Mouse (Mus musculus): ENCODE measurements around the gene Akr1d1. TPM values are rescaled to one million over a fixed set of nuclear protein-coding genes. Genes with fewer than 3 reads are reported as not detected.

Gene Akr1d1
- polyA plus RNA-seq, 1 experiment from 2014 or later = not detected

DNA sequence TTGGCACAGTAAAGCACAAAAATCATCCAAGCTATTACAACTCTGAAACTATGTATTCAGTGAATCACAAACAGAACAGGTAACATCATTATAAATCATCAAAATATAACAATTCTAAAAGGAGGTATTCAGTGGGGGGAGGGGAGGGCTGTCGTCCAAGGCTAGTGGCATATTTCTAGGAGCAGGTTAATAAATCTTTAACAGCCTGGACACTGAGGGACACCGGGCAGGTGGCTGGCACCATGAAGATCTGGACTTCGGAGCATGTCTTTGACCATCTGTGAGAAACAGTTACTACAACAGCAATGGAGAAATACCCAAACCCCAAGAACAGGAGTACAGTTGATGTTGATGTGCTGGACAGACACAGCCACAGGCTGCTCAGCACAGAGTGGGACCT lies 11.2 kb downstream of the Akr1d1 start:
- ATAC-seq (replicated peaks; ENCODE audit: low FRiP score) (no peak), DNase-seq (ENCODE audit: low spot score) (no peak)
- H3K36me3 ChIP-seq (ENCODE audit: control insufficient read depth, insufficient read depth, low read length) = no peaks in the 10 kb centered on the region
- no peaks in the 10 kb centered on the region for H3K9me3 ChIP-seq (ENCODE audit: control insufficient read depth, low read length)
- H3K4me2 ChIP-seq (ENCODE audit: low read depth, low read length, severe bottlenecking) = no peak overlapping the region
- no peak overlapping the region for H3K9ac ChIP-seq (ENCODE audit: low read length)
- 91% methylated on average over 3 of the region's 3 CpGs for WGBS
- H3K27ac ChIP-seq (ENCODE audit: low read depth, low read length) = no peak overlapping the region
- no peaks in the 10 kb centered on the region for H3K27me3 ChIP-seq (ENCODE audit: control insufficient read depth, insufficient read depth, low read length)
- no peak overlapping the region for H3K4me3 ChIP-seq (ENCODE audit: low read depth, low read length)
- no peaks in the 10 kb centered on the region for H3K4me1 ChIP-seq (replicated peaks; ENCODE audit: control insufficient read depth, insufficient read depth, low read length)

DNA sequence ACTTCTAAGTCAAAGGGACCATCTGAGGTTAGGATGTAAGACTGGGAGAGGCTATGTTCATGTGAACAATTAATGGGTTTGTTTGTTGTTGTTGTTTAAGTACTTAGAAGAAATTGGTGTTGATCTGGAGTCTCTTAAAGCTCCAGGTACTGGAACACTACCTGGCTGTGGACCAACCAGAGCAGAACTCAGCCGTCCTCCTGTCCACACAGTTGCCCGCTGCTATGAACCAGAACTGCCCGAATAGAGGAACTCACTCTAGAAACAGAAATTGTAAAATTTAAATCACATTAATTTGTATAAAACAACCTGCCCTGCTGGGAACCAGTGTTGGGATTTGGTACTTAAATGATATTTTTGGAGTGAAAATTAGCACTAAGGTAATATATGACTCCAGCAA lies 12.2 kb downstream of the Akr1d1 start:
- H3K27me3 ChIP-seq (ENCODE audit: control insufficient read depth, insufficient read depth, low read length) = no peaks in the 10 kb centered on the region
- no peak overlapping the region for H3K9ac ChIP-seq (ENCODE audit: low read length)
- H3K4me2 ChIP-seq (ENCODE audit: low read depth, low read length, severe bottlenecking) = no peak overlapping the region
- DNase-seq (ENCODE audit: low spot score) (no peak), ATAC-seq (replicated peaks; ENCODE audit: low FRiP score) (no peak)
- H3K4me1 ChIP-seq (replicated peaks; ENCODE audit: control insufficient read depth, insufficient read depth, low read length) = no peaks in the 10 kb centered on the region
- H3K27ac ChIP-seq (ENCODE audit: low read depth, low read length) = no peak overlapping the region
- H3K9me3 ChIP-seq (ENCODE audit: control insufficient read depth, low read length) = no peaks in the 10 kb centered on the region
- 91% methylated on average over 3 of the region's 3 CpGs for WGBS
- no peaks in the 10 kb centered on the region for H3K36me3 ChIP-seq (ENCODE audit: control insufficient read depth, insufficient read depth, low read length)
- H3K4me3 ChIP-seq (ENCODE audit: low read depth, low read length) = no peak overlapping the region

DNA sequence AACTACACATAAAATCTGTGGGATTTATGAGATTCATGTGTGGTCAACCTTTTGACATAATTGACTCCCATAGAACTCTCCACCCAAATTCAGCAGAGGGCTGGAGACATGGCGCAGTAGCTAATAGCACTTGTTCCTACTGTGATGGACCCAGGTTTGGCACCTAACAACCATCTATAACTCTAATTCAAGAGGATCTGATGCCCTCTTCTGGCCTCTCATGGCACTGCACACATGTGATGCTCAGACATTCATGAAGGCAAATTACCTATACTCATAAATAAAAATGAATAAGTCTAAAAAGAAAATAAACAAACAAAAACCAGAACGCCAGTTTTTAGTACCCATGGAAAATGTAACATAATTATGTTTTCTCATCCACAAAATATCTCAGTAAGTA lies 22.8 kb downstream of the Akr1d1 start:
- H3K9ac ChIP-seq (ENCODE audit: low read length) = no peak overlapping the region
- H3K27me3 ChIP-seq (ENCODE audit: control insufficient read depth, insufficient read depth, low read length) = no peaks in the 10 kb centered on the region
- H3K9me3 ChIP-seq (ENCODE audit: control insufficient read depth, low read length) = no peaks in the 10 kb centered on the region
- H3K4me3 ChIP-seq (ENCODE audit: low read depth, low read length) = no peak overlapping the region
- H3K4me1 ChIP-seq (replicated peaks; ENCODE audit: control insufficient read depth, insufficient read depth, low read length) = no peaks in the 10 kb centered on the region
- ATAC-seq (replicated peaks; ENCODE audit: low FRiP score) (no peak), DNase-seq (ENCODE audit: low spot score) (no peak)
- H3K36me3 ChIP-seq (ENCODE audit: control insufficient read depth, insufficient read depth, low read length) = no peaks in the 10 kb centered on the region
- WGBS = 88% methylated on average over 2 of the region's 2 CpGs
- H3K27ac ChIP-seq (ENCODE audit: low read depth, low read length) = no peak overlapping the region
- H3K4me2 ChIP-seq (ENCODE audit: low read depth, low read length, severe bottlenecking) = no peak overlapping the region

DNA sequence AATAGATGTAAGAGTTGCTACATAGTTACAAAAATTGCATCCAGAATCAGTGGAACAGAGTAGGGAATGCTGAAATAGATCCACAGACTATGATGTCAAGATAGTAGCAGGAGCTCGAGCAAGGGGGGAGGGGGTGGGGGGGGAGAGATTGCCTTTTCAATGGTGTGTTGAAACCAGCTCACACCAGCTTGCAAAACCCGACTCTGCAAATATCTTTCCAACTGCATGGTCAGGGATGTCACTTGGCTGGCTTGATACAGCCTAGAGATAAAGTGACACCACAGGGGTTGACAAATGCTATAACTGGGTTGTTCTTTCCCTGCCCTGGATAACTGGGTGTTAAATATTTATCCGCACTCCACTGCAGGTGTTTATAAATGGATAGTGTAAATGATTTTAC lies 24.0 kb downstream of the Akr1d1 start:
- 78% methylated on average over 3 of the region's 3 CpGs for WGBS
- Histone ChIP-seq H3K36me3 (ENCODE audit: control insufficient read depth, insufficient read depth, low read length) (no peaks in the 10 kb centered on the region), H3K9ac (ENCODE audit: low read length) (no peak overlapping the region), H3K9me3 (ENCODE audit: control insufficient read depth, low read length) (no peaks in the 10 kb centered on the region), H3K4me1 (replicated peaks; ENCODE audit: control insufficient read depth, insufficient read depth, low read length) (no peaks in the 10 kb centered on the region), H3K27ac (ENCODE audit: low read depth, low read length) (no peak overlapping the region), H3K4me3 (ENCODE audit: low read depth, low read length) (no peak overlapping the region), H3K4me2 (ENCODE audit: low read depth, low read length, severe bottlenecking) (no peak overlapping the region), H3K27me3 (ENCODE audit: control insufficient read depth, insufficient read depth, low read length) (no peaks in the 10 kb centered on the region)
- ATAC-seq (replicated peaks; ENCODE audit: low FRiP score) (no peak), DNase-seq (ENCODE audit: low spot score) (no peak)

DNA sequence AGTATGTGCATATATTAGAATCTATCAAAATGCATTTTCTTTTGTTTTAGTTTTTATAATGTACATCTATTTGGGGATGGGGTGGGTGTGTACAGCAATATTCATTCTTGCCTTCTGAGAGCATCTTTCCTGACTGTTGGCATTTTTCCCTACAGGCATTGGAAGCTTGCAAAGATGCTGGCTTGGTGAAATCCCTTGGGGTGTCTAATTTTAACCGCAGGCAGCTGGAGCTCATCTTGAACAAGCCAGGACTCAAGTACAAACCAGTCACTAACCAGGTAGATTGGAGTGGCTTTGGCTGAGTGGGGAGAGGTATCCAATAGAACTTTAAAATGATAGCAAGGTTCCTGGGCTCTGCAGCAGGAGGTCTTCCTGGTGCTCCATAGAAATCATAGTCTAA lies 24.4 kb downstream of the Akr1d1 start:
- WGBS = 91% methylated on average over 1 of the region's 1 CpGs
- Histone ChIP-seq H3K27me3 (ENCODE audit: control insufficient read depth, insufficient read depth, low read length) (no peaks in the 10 kb centered on the region), H3K4me2 (ENCODE audit: low read depth, low read length, severe bottlenecking) (no peak overlapping the region), H3K27ac (ENCODE audit: low read depth, low read length) (no peak overlapping the region), H3K9me3 (ENCODE audit: control insufficient read depth, low read length) (no peaks in the 10 kb centered on the region), H3K36me3 (ENCODE audit: control insufficient read depth, insufficient read depth, low read length) (no peaks in the 10 kb centered on the region), H3K4me1 (replicated peaks; ENCODE audit: control insufficient read depth, insufficient read depth, low read length) (no peaks in the 10 kb centered on the region), H3K4me3 (ENCODE audit: low read depth, low read length) (no peak overlapping the region), H3K9ac (ENCODE audit: low read length) (no peak overlapping the region)
- no peak for ATAC-seq (replicated peaks; ENCODE audit: low FRiP score)
- no peak for DNase-seq (ENCODE audit: low spot score)

- H3K4me1 ChIP-seq (replicated peaks; ENCODE audit: control insufficient read depth, insufficient read depth, low read length) = no peaks in the 10 kb centered on the region
- H3K27ac ChIP-seq (ENCODE audit: low read depth, low read length) = no peak overlapping the region
- DNase-seq (ENCODE audit: low spot score) = no peak
- no peak overlapping the region for H3K4me2 ChIP-seq (ENCODE audit: low read depth, low read length, severe bottlenecking)
- no peak overlapping the region for H3K9ac ChIP-seq (ENCODE audit: low read length)
- no peaks in the 10 kb centered on the region for H3K36me3 ChIP-seq (ENCODE audit: control insufficient read depth, insufficient read depth, low read length)
- H3K27me3 ChIP-seq (ENCODE audit: control insufficient read depth, insufficient read depth, low read length) = no peaks in the 10 kb centered on the region
- ATAC-seq (replicated peaks; ENCODE audit: low FRiP score) = no peak
- WGBS = 88% methylated on average over 3 of the region's 3 CpGs
- no peaks in the 10 kb centered on the region for H3K9me3 ChIP-seq (ENCODE audit: control insufficient read depth, low read length)
- no peak overlapping the region for H3K4me3 ChIP-seq (ENCODE audit: low read depth, low read length)
Observed at GRCm38 (mm10) chr6:37563861-37564260, 33.9 kb downstream of the Akr1d1 start.

GRCm38 (mm10) chr6:37567363-37567762 lies 37.4 kb downstream of the Akr1d1 start:
- H3K27ac ChIP-seq (ENCODE audit: low read depth, low read length) = no peak overlapping the region
- H3K4me1 ChIP-seq (replicated peaks; ENCODE audit: control insufficient read depth, insufficient read depth, low read length) = no peaks in the 10 kb centered on the region
- ATAC-seq (replicated peaks; ENCODE audit: low FRiP score) (no peak), DNase-seq (ENCODE audit: low spot score) (no peak)
- no peak overlapping the region for H3K4me3 ChIP-seq (ENCODE audit: low read depth, low read length)
- no peak overlapping the region for H3K9ac ChIP-seq (ENCODE audit: low read length)
- 96% methylated on average over 1 of the region's 1 CpGs for WGBS
- no peaks in the 10 kb centered on the region for H3K36me3 ChIP-seq (ENCODE audit: control insufficient read depth, insufficient read depth, low read length)
- no peaks in the 10 kb centered on the region for H3K27me3 ChIP-seq (ENCODE audit: control insufficient read depth, insufficient read depth, low read length)
- no peak overlapping the region for H3K4me2 ChIP-seq (ENCODE audit: low read depth, low read length, severe bottlenecking)
- no peaks in the 10 kb centered on the region for H3K9me3 ChIP-seq (ENCODE audit: control insufficient read depth, low read length)

DNA sequence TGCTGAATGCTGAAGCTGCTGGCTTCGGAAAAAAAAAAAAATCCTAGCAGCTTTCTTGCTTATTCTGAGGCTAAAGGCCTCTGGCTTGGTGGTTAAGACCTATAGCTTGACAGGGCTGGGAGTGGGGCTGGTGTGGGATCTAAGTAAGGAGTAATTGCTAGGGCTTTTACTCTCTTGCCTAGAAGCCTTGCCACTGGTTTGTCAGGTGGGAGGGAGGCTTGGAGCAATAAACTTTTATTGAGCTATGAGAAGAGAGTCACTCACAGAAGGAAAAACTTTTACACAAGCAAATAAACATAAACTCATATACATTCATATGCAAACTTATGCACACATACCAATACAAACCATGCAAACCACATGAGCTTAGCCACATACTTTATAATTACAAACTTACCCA lies 42.0 kb downstream of the Akr1d1 start:
- no peak overlapping the region for H3K9ac ChIP-seq (ENCODE audit: low read length)
- no peaks in the 10 kb centered on the region for H3K27me3 ChIP-seq (ENCODE audit: control insufficient read depth, insufficient read depth, low read length)
- no peaks in the 10 kb centered on the region for H3K4me1 ChIP-seq (replicated peaks; ENCODE audit: control insufficient read depth, insufficient read depth, low read length)
- H3K36me3 ChIP-seq (ENCODE audit: control insufficient read depth, insufficient read depth, low read length) = no peaks in the 10 kb centered on the region
- ATAC-seq (replicated peaks; ENCODE audit: low FRiP score) (no peak), DNase-seq (ENCODE audit: low spot score) (no peak)
- H3K4me2 ChIP-seq (ENCODE audit: low read depth, low read length, severe bottlenecking) = no peak overlapping the region
- 74% methylated on average over 1 of the region's 1 CpGs for WGBS
- H3K9me3 ChIP-seq (ENCODE audit: control insufficient read depth, low read length) = no peaks in the 10 kb centered on the region
- H3K4me3 ChIP-seq (ENCODE audit: low read depth, low read length) = no peak overlapping the region
- no peak overlapping the region for H3K27ac ChIP-seq (ENCODE audit: low read depth, low read length)

DNA sequence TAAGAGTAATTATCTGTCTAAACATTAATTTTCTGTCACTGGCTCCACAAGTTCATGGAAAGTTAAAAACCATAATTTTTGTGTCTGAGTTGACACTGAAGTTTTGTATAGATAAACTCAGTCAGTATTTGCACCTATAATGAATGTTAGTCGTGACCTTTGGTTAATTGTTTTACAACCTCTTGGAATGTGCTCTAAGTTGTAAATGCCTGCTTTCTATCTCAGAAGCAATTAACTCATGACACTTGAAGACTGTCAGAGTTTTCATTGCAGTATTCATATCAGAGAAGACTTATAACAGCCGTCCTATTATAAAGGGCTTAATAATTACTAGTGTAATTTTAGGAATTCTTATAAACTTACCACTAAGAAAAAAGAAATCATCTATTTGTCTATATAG lies 43.0 kb downstream of the Akr1d1 start:
- Histone ChIP-seq H3K4me3 (ENCODE audit: low read depth, low read length) (no peak overlapping the region), H3K4me2 (ENCODE audit: low read depth, low read length, severe bottlenecking) (no peak overlapping the region), H3K9me3 (ENCODE audit: control insufficient read depth, low read length) (no peaks in the 10 kb centered on the region), H3K27ac (ENCODE audit: low read depth, low read length) (no peak overlapping the region), H3K9ac (ENCODE audit: low read length) (no peak overlapping the region), H3K27me3 (ENCODE audit: control insufficient read depth, insufficient read depth, low read length) (no peaks in the 10 kb centered on the region), H3K4me1 (replicated peaks; ENCODE audit: control insufficient read depth, insufficient read depth, low read length) (no peaks in the 10 kb centered on the region), H3K36me3 (ENCODE audit: control insufficient read depth, insufficient read depth, low read length) (no peaks in the 10 kb centered on the region)
- DNase-seq (ENCODE audit: low spot score) (no peak), ATAC-seq (replicated peaks; ENCODE audit: low FRiP score) (no peak)
- WGBS = 80% methylated on average over 2 of the region's 2 CpGs
